Mouse (Mus musculus): ENCODE measurements around the gene Rgs3.

DNA sequence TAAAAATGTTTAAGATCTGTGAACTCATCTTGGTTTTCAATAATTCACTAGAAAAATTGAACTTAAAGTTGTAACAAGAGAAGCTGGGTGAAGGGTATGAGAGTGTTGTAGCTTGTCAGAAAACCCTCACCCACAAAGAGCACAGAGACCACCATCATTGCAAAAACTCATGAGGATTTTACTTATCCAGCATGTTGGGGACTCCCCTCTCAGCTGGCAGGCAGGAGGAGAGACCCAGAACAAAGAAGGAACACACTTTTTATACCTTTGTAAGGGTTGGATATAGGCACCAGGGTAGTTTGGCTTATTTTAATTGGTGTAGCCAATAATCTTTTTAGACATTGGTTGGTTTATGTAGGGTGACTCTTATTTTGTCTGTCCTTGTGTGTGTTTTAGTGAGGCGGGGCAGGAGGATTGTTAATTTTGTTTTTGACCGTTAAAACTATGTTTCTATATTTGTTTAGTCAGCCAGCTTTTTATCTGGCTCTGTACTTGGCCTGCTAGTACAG lies 38.7 kb upstream of the Rgs3 start:
- TF ChIP-seq POLR2A (IDR thresholded peaks at IDR 0.05; ENCODE audit: low read depth, low read length) (no peak), CTCF (conservative IDR thresholded peaks at IDR 0.05; ENCODE audit: insufficient read depth, insufficient read length, low read depth, low read length) (no peak)

Data from kidney, adult 2 months (tissue).